Mouse (Mus musculus) right cerebral cortex, adult 2 months (tissue): Measurements from ENCODE around the gene Prr15l.

ENCODE experiments used
- DNase-seq, 2 experiments: peaks; one replicate each; pipeline ENCODE4 v3.0.0; 2021 to 2022; ENCODE audit warnings: low spot score in 2 of 2

Gene Prr15l

GRCm38 (mm10) chr11:96976911-96977591 is 49.1 kb downstream of the Prr15l start:
- DNase-seq: peak in 1 of 2 experiments; percentile 72

- peak; percentile 99 to 100 for DNase-seq
These were observed 49.9 kb downstream of the Prr15l start for GRCm38 (mm10) chr11:96977606-96978400.

- DNase-seq: no peak
These were observed 50.7 kb downstream of the Prr15l start for GRCm38 (mm10) chr11:96978401-96979246.

GRCm38 (mm10) chr11:96979329-96979728 is 51.4 kb downstream of the Prr15l start:
- DNase-seq: no peak

- DNase-seq: no peak
These were observed 52.1 kb downstream of the Prr15l start for GRCm38 (mm10) chr11:96980021-96980420.

- DNase-seq: no peak
These were observed 53.6 kb downstream of the Prr15l start for GRCm38 (mm10) chr11:96981461-96981860.

- DNase-seq: peak; percentile 83 to 84
These were observed 54.5 kb downstream of the Prr15l start for GRCm38 (mm10) chr11:96982355-96982754.

GRCm38 (mm10) chr11:96982859-96983258 is 55.0 kb downstream of the Prr15l start, which contains the start of gene Sp2:
Gene Sp2, minus strand, starts transcription at chr11:96982959.
- no peak for DNase-seq

GRCm38 (mm10) chr11:96984903-96985302 is 57.0 kb downstream of the Prr15l start:
- DNase-seq: no peak

GRCm38 (mm10) chr11:96986463-96986862 is 58.6 kb downstream of the Prr15l start:
- DNase-seq: no peak
